Mouse (Mus musculus): Measurements from ENCODE around the gene Fam221a.
A peak's percentile ranks its signal among the peaks of the same experiment; 100 is the strongest.

Gene Fam221a

DNA sequence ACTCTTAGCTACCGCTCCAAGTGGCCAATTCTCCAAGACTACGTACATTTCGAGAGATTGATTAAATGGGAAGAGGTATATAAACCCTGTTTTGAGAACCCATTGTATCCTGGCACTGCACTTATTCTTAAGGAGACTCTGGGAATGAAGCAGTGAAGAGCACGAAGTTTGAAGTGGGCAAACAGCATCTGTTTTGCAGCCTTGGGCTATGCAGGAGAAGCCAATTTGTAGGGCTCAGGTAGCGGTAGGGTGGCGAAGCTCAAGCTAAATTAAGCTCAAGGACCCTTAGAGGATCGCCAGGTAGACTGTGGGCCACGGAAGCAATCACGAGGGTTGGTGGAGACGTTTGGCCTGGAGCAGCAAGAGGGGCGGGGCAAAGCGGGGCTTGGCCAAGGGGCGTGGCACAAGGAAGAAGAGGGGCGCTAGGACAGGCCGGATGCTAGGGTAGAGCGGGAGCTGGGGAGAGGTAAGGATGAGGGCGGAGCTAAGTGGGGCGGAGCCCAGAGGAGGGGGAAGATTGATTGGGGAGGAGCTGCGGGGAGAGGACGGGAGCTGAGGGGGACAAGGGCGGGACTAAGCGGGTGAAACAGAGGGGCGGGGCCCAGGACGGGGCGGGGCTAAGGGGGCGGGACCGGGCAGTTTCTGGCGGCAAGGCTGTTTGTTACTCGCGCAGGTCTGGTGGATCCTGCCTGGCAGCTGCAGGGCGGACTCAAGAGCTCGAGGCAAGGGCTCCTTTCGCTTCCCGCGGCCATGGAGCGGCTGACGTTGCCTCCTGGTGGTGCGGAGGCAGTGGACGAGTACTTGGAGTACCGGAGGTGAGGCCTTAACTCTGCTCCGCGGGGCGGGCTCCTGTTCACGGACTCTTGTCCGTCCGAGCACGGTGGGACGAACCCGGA lies at the start of gene Fam221a:
Gene Fam221a, plus strand, starts transcription at position 581 of the 896 bp plus-strand sequence.
- DNase-seq = peak; percentile 93 to 97

GRCm38 (mm10) chr6:49318966-49319594 lies 48.5 kb upstream of the Fam221a start, which contains the start of gene Ccdc126:
Ccdc126 (plus strand) TSS chr6:49319274.
- peak; percentile 99 for DNase-seq

GRCm38 (mm10) chr6:49319595-49320315 lies 47.8 kb upstream of the Fam221a start:
- no peak for DNase-seq

GRCm38 (mm10) chr6:49321341-49321740 lies 46.2 kb upstream of the Fam221a start:
- DNase-seq = no peak

GRCm38 (mm10) chr6:49322056-49322455 lies 45.5 kb upstream of the Fam221a start:
- no peak for DNase-seq

GRCm38 (mm10) chr6:49322986-49323385 lies 44.6 kb upstream of the Fam221a start:
- DNase-seq = no peak

DNA sequence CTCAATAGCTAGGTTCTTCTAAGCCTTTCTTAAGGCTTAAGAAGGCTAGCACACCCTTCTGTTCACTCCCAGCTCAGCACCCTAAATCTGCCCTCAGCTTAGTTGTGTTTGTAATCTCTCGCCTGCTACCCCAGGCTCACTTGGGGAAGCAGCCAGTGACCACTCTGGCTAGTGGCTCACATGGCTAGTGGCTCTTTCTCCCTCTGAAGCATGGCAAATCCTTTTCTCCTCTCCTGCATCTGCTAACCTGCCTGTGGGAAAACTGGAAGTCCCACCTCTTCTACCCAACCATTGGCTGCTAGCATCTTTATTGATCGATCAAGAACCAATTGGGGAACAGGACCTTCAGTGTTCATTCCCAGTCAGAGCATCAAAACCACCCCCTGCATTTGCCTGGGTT lies 43.0 kb upstream of the Fam221a start:
- DNase-seq = no peak

DNA sequence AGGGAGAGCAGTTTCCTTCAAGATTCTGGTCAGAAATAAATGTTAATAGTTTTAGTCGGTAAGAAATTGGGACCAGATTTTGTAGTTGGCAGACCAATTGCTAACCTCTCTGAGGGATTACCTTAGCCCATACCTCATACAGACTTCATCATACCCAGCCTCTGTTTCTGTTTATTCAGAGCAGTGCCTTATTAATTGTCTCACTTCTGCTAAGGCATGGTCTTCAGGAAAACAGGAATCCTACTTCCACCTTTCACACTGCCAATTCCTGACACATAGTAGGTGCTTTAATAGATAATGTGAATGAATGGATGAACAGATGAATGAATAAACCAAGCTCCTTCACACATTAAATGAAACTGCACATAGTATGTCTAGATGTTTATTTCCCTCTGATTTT lies 42.2 kb upstream of the Fam221a start:
- DNase-seq = no peak

DNA sequence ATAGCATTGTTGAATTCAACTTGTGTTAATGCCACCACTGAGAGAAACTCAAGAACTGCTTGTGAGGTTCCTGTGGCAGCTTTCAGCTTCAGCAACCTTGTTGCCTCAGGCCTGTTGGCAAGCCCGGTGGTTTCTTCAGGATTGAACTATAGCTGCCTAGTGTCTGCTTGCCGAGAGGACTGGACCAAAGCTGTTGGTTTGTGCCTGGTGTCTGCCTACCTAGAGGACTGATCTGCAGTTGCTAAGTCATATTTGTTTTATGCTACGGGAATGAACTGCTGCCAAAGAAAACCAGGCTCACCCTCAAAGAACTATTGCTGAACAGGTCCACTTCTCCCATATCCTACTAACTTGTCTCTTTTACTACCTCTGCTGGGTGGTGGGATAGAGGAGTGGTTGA lies 40.7 kb upstream of the Fam221a start:
- DNase-seq = no peak

GRCm38 (mm10) chr6:49331369-49332059 lies 36.0 kb upstream of the Fam221a start:
- DNase-seq = no peak

GRCm38 (mm10) chr6:49332060-49332370 lies 35.5 kb upstream of the Fam221a start:
- DNase-seq = no peak

GRCm38 (mm10) chr6:49338566-49338965 lies 29.0 kb upstream of the Fam221a start:
- no peak for DNase-seq

DNA sequence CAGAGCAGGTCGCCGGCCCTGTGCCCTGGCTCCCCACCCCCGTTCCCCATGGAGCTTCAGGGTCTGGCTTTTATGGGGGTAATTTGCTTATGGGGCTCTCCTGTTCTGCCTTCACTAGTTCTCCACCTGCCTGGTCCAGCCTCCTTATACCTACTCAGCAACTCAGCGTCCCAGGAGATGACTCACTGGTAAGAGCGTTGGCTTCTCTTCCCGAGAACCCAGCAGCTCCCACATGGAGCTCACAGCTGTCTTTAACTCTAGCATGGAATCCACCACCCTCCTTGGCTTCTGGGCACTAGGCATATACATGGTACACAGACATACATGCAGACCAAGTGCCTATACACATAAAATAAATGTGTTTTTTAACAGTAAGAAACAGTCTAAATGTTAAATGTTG lies 28.4 kb upstream of the Fam221a start:
- DNase-seq = no peak

- no peak for DNase-seq
Measured at GRCm38 (mm10) chr6:49343737-49344469, 23.6 kb upstream of the Fam221a start.

GRCm38 (mm10) chr6:49349826-49350225 lies 17.7 kb upstream of the Fam221a start:
- DNase-seq = no peak

- no peak for DNase-seq
Measured at GRCm38 (mm10) chr6:49354613-49355012, 12.9 kb upstream of the Fam221a start.

- no peak for DNase-seq
Measured at GRCm38 (mm10) chr6:49355171-49355570, 12.4 kb upstream of the Fam221a start.

- no peak for DNase-seq
Measured at GRCm38 (mm10) chr6:49360420-49360819, 7.1 kb upstream of the Fam221a start.

GRCm38 (mm10) chr6:49368212-49368611 lies 673 bp downstream of the Fam221a start:
- DNase-seq = no peak

DNA sequence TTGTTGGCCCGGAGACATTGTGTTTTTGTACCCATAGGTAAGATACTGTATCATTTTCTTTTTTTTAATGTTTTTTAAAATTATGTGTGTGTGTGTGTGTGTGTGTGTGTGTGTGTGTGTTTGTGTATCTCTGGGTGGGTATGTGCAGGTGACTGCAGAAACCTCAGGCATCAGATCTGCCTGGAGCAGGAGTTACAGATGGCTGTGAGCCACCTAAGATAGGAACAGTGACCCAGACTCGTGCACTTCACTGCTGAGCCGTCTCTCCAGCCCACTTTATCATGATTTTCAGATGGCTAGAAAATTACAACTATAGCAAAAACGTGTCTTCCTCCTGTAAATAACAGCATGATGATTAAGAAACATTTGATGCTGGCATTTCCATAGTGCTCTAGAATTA lies 5.2 kb downstream of the Fam221a start:
- no peak for DNase-seq

GRCm38 (mm10) chr6:49373943-49374342 lies 6.4 kb downstream of the Fam221a start:
- no peak for DNase-seq

- no peak for DNase-seq
Measured at GRCm38 (mm10) chr6:49378328-49378727, 10.8 kb downstream of the Fam221a start.

Measured in thymus, adult 18-20 months (tissue).